Mouse (Mus musculus): ENCODE data around the gene Lrig3. TPM values are rescaled to one million over a fixed set of nuclear protein-coding genes. Genes with fewer than 3 reads are reported as not detected.

Gene Lrig3
- total RNA-seq (2021): 1 to 10 TPM; 3.1 to 3.5 TPM
- long read RNA-seq, experiment 1: 0 reads
- long read RNA-seq, experiment 2, full-length matches to known transcripts: 2 of 3 reads
- long read RNA-seq, experiment 2, partial matches to known transcripts: 1 of 3 reads
- long read RNA-seq, experiment 2, other reads (novel, unspliced or antisense): 0 of 3 reads

DNA sequence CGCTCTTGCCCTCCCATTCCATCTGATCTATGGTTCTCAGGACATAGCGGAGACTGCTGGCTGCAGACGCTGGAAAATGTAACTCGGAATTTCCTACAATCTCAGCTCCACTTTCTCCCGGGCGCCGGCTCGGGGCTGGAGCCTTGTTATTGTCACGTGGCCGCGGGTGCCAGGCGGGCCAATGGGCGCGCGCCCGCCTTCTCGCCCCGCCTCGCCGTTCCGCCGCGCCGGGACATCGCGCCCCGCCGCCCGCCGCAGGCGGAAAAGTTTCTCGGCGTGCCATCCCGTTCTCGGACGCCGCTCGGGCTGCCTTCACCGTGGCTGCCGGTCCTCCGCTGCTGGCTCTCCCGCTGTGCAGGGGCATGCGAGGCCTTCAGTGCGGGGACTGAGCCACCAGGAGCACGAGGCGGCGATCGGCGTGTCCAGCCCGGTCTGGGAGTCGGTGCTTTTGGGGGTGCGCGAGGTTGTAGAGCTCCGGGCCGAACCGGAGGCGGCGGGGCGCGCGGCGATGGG, at the start of gene Lrig3:
TSS of gene Lrig3 (plus strand) at position 201 of the 513 bp plus-strand sequence.
- peak; percentile 65 to 73 for DNase-seq (ENCODE audit: low spot score in 2 of 2)

DNA sequence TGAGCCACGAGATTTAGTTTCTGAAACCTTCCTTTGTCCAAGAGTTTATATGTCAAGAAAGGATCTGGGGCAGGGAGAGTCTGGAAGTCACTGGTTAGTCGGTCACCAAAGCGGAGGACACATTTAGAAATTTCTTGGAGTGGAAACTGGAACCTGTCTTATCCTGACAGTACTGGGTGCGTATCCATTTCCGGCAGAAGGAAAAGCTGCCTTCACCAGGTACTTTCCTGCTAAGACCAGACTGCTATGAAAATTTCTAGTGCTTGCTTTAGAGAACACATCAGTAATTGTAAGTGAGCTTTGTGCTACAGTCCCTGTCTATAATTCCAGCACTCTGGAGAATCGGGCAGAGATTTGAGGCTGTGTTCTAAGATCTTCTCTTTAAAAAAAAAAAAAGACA, 49.2 kb upstream of the Lrig3 start:
- no peak for DNase-seq (ENCODE audit: low spot score in 2 of 2)

DNA sequence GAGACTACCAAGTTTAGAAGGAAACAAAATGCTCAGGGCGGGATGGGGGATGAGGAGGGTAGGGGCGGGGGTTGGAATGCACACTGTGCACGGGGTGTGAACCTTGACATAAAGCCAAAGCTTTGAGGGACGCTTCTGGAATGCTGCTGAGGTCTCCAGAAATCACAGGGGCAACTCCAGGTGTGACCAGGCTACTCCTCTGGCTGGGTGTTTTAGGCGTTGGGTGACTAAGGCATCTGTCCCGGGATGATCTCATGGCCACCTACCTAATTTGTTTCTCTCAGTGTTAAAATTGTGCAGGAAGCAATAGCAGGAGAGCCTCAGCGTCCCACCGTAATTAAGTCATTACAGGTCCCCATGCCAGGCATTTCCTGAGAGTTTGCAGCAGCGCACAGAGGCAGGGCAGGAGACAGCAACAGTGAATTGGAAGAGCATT, 48.5 kb upstream of the Lrig3 start:
- no peak for DNase-seq (ENCODE audit: low spot score in 2 of 2)

DNA sequence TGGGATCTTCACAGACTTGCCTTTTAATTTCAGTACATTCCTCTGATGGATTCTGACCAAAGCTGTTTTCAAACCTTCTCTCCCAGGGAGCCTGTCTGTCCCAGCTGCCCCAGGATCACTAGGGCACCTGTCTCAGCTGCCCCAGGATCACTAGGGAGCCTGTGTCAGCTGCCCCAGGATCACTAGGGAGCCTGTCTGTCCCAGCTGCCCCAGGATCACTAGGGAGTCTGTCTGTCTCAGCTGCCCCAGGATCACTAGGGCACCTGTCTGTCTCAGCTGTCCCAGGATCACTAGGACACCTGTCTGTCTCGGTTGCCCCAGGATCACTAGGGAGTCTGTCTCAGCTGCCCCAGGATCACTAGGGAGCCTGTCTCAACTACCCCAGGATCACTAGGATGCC, 47.0 kb upstream of the Lrig3 start:
- no peak for DNase-seq (ENCODE audit: low spot score in 2 of 2)

DNA sequence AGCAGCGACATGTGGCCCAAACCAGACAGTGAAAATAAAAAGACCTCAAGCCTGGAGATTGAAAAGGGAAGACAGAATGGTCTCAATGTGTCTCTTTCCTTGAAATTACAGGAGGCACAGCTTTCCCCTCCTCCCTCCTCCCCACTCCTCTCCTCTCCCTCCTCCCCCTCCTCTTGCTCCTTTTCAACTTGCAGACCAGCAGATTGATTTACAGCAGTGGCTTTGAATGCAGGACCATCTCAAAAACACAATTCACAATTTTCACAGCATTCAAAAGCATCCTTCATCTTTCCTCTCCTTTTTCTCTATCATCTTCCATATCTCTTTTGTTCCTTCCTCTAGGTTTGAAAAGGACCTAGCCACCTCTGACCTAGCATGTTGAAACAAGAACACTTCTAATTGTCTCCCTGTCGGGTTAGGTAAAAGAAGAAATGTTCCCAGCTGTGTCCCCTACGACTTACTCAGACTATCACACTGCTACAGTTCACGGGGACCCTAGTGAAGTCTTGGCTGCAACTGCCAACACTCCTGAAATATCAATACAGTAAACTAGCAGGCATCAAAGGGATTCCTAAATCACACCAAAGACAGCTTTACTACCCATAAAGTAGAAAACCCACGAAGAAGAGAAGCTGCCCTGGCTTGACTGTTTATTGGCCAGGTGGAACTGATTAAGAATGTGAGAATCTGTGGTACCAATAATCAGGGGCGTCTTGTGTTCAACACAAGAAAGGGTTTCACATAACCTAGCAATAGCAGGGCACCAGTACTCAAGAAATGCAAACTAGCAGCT, 44.1 kb upstream of the Lrig3 start:
- DNase-seq (ENCODE audit: low spot score in 2 of 2): no peak

DNA sequence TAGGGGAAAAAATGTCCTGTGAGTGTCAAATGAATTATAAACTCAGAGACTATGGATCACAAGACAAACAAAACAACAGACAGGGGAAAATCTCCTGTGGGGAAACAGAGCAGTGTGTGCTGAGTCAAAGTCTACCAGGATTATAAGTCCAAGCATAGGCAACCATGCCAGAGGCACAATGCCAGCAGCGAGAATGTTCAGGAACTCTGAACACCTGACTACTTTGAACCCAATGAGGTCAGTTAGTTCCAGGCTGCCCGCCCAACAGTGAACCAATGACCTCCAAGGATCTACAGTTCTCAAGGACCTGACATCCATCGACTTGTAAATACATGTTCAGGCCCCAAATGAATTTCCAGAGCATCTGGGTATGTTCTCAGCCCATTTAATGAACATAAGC, 36.0 kb upstream of the Lrig3 start:
- DNase-seq (ENCODE audit: low spot score in 2 of 2): no peak

DNA sequence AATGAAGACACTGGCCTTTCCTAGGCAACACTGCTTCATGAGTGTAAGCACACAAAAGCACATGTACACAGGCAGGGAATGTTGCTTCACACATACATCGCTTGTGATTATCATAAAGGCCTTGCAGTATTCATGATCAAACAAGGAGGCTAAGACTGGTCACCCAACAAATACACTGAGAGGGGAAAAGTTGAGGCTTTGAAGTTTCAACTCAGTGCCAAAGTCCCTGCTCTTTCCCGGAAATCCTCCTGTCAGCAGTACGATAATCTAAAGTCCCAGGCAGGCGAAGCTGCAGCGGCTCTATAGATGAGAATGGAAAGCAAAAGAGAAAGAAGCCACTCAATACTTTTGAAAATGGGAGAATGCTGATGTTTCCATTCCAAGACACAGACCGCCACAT, 32.6 kb upstream of the Lrig3 start:
- no peak for DNase-seq (ENCODE audit: low spot score in 2 of 2)

DNA sequence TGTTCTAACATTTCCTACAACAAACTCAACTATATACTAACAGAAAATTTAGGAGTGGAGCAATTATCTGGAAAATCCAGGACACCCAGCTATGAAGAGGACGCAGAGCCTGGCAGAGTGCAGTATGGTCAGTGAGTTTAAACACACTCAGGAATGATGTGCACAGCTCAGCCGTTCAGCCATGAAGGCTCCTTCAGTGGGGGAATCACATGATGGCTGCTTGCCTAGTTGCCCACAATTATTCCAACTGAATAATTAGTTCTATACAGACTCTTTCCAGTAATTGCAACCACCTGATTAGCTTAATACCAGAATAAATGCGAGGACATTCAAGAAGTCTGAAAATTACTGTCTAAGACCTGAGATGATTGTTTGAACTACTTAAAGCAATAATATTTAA, 31.9 kb upstream of the Lrig3 start:
- DNase-seq (ENCODE audit: low spot score in 2 of 2): no peak

DNA sequence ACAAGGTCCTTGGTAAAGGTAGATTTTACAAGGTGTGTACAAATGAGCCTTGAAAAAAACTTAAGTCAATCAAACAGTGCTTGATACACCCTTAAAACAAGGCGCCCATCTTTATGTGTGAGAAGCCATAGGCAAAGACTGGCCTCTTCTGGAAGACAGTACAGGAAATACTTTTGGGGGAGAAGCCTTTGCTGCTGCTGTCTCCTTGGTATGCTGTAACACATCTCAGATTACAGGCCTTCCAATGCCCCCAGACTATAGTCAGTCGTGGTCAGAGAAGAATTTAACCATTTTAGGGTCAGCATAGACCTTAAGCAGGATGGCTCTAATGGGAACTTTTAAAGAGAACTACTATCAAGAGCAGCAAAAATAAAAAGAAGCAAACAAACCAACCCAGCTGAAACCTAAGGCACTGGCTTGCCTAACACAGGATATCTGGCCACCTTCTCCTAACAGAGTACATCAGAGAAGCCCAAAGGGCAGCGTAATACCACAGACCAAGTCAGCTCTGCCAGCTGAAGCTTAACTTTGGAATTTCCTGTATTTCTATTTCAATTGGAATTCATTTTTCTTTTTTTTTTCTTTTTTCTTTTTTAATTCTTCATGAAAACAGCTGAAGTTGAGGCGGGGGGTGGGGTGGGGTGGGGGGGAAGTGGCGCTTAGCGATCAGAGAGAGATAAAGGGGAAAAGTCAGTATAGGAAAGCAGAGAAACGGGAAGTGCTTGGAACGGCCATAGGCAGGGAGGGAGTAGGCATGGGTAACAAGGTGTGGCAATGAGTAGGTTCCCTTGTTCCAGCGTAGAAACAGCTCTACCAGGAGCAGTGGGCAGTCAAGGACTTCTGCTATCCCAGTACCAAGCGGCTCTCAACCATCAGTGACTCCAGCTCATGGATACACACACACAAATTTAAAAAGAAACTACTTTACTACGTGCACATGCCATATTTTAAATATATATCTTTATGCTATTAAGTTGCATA, 28.2 kb upstream of the Lrig3 start:
- DNase-seq (ENCODE audit: low spot score in 2 of 2): no peak

DNA sequence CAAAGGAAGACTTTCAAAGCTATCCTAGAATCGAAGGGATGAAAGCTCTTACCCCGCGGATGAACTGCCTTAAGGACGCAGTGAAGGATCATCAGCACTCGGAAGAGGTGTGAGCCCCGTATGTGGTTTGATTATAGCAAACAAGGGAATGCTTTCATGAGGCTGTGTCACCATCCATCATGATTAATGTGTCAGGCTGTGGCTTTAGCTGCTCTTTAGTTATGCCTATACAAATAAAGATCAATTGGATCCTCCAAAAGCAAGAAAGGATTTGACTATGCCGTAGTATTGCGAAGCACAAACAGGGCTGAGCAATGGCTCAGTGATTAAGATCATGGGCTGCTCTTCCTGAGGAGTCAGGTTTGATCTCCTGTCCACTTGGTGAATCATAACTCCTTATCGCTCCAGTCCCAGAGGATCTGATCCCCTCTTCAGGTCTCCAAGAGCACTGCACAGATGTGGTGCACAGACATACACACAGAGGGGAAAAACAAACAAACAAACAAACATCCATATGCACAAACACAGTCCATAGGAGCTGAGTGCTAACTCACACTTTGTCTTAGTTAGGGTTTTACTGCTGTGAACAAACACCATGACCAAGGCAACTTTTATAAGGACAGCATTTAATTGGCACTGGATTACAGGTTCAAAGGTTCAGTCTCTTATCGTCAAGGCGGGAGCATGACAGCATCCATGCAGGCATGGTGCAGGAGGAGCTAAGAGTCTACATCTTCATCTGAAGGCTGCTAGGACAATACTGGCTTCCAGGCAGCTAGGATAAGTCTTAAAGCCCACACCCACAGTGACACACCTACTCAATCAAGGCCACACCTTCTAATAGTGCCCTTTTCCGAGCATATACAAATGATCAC, 27.2 kb upstream of the Lrig3 start:
- DNase-seq (ENCODE audit: low spot score in 2 of 2): no peak

DNA sequence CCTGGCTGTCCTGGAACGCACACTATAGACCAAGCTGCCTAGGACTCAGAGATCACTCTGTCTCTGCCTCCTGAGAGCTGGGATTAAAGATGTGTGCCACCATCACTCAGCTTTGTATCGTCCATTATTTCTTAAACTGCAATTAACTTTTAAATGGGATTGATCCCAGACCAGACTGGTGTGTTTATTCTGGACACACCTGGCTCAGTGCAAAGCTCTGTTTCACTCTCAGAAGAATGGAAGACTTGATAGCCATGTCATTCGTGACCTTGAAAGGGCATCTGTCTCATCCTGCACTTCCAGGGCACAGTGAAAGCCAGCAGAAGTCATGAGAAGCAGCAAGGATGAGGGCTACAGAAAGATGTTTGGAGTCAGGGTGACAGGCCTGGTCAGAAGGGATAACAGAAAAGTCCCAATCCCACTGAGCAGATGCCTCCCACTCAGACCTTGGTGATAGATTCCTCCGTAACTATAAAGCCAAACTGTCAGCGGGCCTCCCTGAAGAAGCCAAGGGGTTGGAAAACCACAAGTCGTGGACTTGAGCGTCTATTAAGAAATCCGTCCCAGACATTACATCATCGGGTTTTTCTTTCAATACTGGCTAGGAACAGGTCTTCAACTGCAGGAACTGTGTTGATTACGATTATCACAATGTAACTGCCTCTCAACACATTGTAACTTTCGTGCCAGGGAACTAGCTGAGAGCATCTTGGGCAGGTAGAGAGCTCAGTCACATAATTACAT, 25.5 kb upstream of the Lrig3 start:
- DNase-seq (ENCODE audit: low spot score in 2 of 2): no peak

DNA sequence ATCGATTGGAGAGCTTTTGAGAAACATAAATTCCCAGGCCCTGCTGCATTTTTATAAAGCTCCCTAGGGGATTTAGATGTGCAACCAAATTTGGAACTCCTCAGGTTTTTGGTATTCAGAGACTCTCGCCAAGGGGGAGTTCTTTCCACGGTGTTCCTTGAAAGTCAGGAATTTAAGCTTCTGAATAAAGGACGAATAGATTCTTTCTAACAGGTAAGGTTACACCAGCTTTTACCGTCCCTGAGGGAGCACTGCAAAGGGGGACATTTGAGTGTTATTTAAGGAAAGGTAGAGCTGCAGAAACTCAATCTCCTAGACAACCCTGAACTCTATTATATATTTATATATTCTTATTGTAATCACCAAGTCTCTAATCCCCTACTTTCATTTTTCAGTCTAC, 22.9 kb upstream of the Lrig3 start:
- DNase-seq (ENCODE audit: low spot score in 2 of 2): no peak

DNA sequence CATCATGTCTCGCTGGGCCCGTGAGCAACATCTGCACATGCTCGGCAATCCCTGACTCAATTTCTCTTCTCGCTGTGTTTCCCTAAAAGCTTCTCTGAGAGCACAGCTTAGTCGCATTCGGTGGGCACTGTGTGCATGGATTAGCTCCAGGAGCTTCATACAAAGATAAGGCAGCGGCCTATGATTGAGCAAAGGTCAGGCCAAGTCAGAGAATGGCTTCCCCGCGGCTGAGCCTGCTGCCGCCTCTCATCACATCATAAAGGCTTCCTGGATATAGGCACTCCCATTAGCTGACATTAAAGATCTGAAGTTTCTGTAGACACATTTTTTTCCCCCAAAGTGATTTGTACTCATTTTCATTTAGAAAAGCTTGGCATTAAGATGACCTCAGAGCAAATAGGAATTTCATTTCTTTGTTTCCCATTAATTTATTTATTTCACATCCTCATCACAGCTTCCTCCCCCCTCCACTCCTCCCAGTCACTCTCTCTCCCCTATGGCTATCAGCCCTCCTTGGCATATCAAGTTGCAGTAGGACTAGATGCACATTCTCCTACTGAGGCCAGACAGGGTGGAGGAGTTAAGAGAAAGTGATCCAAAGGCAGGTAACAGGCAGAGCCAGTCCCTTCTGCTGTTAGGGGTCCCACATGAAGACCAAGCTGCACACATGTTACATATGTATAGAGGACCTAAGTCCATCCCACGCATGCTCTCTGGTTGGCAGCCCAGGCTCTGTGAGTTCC, 21.0 kb upstream of the Lrig3 start:
- no peak for DNase-seq (ENCODE audit: low spot score in 2 of 2)

DNA sequence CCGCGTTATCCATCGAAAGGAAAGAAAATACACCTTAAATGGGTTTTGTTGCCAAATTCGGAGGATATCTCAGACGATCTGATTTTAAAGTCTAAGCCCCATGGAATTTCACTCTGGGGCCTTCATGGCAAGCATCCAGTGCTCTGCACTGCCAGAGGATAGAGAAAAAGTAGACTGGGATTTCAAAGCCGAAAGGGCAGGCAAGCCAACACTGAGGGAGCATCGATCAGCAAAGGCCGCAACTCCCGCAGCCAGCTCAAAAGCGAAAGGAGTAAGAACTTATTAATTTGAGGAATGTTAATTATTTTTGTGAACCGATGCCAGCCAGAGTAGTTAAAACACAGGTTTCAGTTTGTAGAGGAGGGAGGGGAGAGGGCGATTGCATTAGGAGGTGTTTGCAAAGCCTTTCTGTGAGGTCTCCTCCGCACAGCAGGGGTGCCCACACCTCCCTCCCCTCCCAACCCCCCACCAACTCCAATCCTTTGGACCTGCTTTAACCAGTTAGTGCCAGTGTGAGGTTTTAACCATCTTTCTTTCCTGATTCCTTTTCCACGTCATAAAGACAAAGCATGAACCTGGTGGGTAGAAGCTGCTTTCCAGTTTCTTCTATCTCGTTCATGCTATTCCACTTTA, 17.0 kb upstream of the Lrig3 start:
- no peak for DNase-seq (ENCODE audit: low spot score in 2 of 2)

DNA sequence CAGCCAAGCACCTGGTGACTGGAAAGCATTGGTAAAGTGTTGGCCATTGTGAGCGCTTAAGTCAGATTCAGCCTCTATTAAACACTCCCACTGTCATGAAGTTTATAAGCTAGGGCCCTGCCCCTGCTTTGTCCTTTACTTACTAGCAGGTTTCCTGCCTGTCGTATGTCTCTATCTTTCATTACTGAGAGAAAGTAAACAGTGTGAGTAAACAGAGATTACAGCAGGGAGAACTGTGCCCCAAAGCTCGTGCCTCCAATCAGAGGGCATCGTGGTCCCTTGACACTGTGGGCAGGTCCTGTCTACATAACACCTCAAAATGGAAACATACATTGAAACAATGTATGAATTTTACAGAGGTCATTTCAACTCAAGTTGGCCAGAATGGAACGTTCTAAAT, 14.3 kb upstream of the Lrig3 start:
- DNase-seq (ENCODE audit: low spot score in 2 of 2): no peak

DNA sequence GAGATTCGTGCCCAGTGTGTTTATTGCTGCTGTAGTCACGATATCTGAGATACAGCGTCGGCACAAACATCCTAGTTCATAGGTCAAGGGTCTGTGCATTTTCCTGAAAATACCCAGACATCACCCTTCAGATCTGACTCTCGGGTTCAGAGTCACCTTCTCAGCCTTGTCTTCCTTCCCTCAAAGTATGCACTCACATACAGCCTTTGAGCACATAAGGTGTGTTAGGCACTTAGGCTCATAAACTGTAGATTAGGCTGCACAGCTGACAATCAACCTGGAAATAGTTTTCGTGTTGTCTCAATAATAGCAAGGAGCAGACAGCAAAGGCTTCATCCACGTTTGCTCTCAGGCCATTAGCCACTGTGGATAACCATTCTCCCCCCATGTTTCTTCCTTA, 11.6 kb upstream of the Lrig3 start:
- no peak for DNase-seq (ENCODE audit: low spot score in 2 of 2)

DNA sequence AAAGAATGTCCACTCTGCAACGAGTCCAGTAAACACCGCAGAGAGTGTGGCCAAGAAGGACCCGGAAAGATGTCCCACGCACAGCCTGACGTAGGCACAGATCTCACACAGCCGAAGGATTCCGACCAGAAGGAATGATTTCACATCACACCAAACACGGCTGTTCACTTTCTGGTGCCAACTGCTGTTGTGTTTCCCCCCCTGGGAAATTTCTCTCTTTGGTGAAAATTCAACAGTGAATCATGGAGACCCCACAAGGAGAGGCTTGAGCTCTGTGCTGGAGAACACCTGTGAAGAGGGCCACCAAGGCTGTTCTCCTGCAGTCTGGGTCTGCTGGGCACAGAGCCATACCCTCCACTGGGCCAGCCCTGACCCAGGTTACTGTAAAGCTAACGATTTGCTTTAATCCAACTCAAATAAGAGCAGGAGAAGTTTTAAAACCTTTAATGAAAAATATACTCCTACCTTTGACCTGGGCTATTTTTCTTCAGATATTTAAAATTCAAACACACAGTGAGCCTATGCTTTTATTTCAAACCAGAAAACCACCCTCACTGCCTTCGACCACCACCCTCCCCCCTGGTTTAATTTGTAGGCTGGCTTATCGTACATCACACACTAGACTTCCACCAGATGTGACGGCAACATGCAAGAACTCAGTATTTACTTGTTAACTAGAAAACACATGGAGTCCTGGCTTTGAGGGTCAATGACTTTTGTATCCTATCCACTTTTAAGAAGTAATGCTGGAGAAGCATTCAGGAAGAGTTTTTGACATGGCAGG, 11.0 kb upstream of the Lrig3 start:
- DNase-seq (ENCODE audit: low spot score in 2 of 2): peak; percentile 43 to 55
